Mouse (Mus musculus): ENCODE data around the gene Olfr68. TPM values are rescaled to one million over a fixed set of nuclear protein-coding genes. Genes with fewer than 3 reads are reported as not detected.
"Not testable (repeated sequence)": the region's sequence is repeated elsewhere in the genome, so short reads cannot be mapped to it uniquely, and the experiment has no call there.

Gene Olfr68
- not detected in 2 replicates for polyA plus RNA-seq (2012; rRNA removed)

GRCm38 (mm10) chr7:103779598-103779997, at the start of gene Olfr68:
Gene Olfr68, minus strand, starts transcription at chr7:103779698.
- Histone ChIP-seq H3K27ac (ENCODE audit: control insufficient read depth, insufficient read depth, low read length) (no peak within 1 kb of the TSS), H3K36me3 (ENCODE audit: control insufficient read depth, insufficient read depth, low read length) (no peaks in the 10 kb centered on the region), H3K4me1 (replicated peaks; ENCODE audit: control insufficient read depth, insufficient read depth, low read length) (no peaks in the 10 kb centered on the region), H3K4me3 (ENCODE audit: control insufficient read depth, insufficient read depth, low read length) (no peak within 1 kb of the TSS), H3K27me3 (ENCODE audit: control insufficient read depth, insufficient read depth, low read length) (no peaks in the 10 kb centered on the region)
- TF ChIP-seq CTCF (IDR thresholded peaks at IDR 0.05; ENCODE audit: borderline replicate concordance, control insufficient read depth, extremely low read depth, insufficient read depth, low read length, poor library complexity) (no peak), POLR2A (IDR thresholded peaks at IDR 0.05; ENCODE audit: control insufficient read depth, extremely low read depth, insufficient read depth, low read length, poor library complexity) (no peak)
- WGBS, result 93% methylated on average over 3 of the region's 3 CpGs
- no peak for DNase-seq

GRCm38 (mm10) chr7:103827808-103828207, 48.3 kb upstream of the Olfr68 start, which contains the start of gene Hbb-bs:
Gene Hbb-bs, minus strand, starts transcription at chr7:103828096.
- Histone ChIP-seq H3K4me3 (ENCODE audit: control insufficient read depth, insufficient read depth, low read length) (no peak within 1 kb of the TSS), H3K4me1 (replicated peaks; ENCODE audit: control insufficient read depth, insufficient read depth, low read length) (no peaks in the 10 kb centered on the region), H3K27me3 (ENCODE audit: control insufficient read depth, insufficient read depth, low read length) (no peaks in the 10 kb centered on the region), H3K36me3 (ENCODE audit: control insufficient read depth, insufficient read depth, low read length) (no peaks in the 10 kb centered on the region), H3K27ac (ENCODE audit: control insufficient read depth, insufficient read depth, low read length) (no peak within 1 kb of the TSS)
- no peak for TF ChIP-seq CTCF (IDR thresholded peaks at IDR 0.05; ENCODE audit: borderline replicate concordance, control insufficient read depth, extremely low read depth, insufficient read depth, low read length, poor library complexity)
- TF ChIP-seq POLR2A (IDR thresholded peaks at IDR 0.05; ENCODE audit: control insufficient read depth, extremely low read depth, insufficient read depth, low read length, poor library complexity), result no peak
- DNase-seq, result no peak
- WGBS, result 97% methylated on average over 4 of the region's 4 CpGs

GRCm38 (mm10) chr7:103827139-103827538, 47.6 kb upstream of the Olfr68 start:
- H3K36me3 ChIP-seq (ENCODE audit: control insufficient read depth, insufficient read depth, low read length); H3K4me1 ChIP-seq (replicated peaks; ENCODE audit: control insufficient read depth, insufficient read depth, low read length); H3K4me3 ChIP-seq (ENCODE audit: control insufficient read depth, insufficient read depth, low read length); H3K27me3 ChIP-seq (ENCODE audit: control insufficient read depth, insufficient read depth, low read length); H3K27ac ChIP-seq (ENCODE audit: control insufficient read depth, insufficient read depth, low read length); DNase-seq: not testable (repeated sequence)
- WGBS, result no CpG with 5 or more reads among the region's 2 CpGs

GRCm38 (mm10) chr7:103826255-103826887, 46.9 kb upstream of the Olfr68 start:
- Histone ChIP-seq H3K27ac (ENCODE audit: control insufficient read depth, insufficient read depth, low read length) (no peak overlapping the region), H3K36me3 (ENCODE audit: control insufficient read depth, insufficient read depth, low read length) (no peaks in the 10 kb centered on the region), H3K4me1 (replicated peaks; ENCODE audit: control insufficient read depth, insufficient read depth, low read length) (no peaks in the 10 kb centered on the region), H3K27me3 (ENCODE audit: control insufficient read depth, insufficient read depth, low read length) (no peaks in the 10 kb centered on the region), H3K4me3 (ENCODE audit: control insufficient read depth, insufficient read depth, low read length) (no peak overlapping the region)
- WGBS, result 87% methylated on average over 3 of the region's 3 CpGs
- TF ChIP-seq CTCF (IDR thresholded peaks at IDR 0.05; ENCODE audit: borderline replicate concordance, control insufficient read depth, extremely low read depth, insufficient read depth, low read length, poor library complexity), result no peak
- TF ChIP-seq POLR2A (IDR thresholded peaks at IDR 0.05; ENCODE audit: control insufficient read depth, extremely low read depth, insufficient read depth, low read length, poor library complexity), result no peak
- no peak for DNase-seq

- Histone ChIP-seq H3K4me3 (ENCODE audit: control insufficient read depth, insufficient read depth, low read length) (no peak overlapping the region), H3K27ac (ENCODE audit: control insufficient read depth, insufficient read depth, low read length) (no peak overlapping the region), H3K36me3 (ENCODE audit: control insufficient read depth, insufficient read depth, low read length) (no peaks in the 10 kb centered on the region), H3K27me3 (ENCODE audit: control insufficient read depth, insufficient read depth, low read length) (no peaks in the 10 kb centered on the region), H3K4me1 (replicated peaks; ENCODE audit: control insufficient read depth, insufficient read depth, low read length) (no peaks in the 10 kb centered on the region)
- 95% methylated on average over 3 of the region's 3 CpGs for WGBS
- DNase-seq, result no peak
- TF ChIP-seq CTCF (IDR thresholded peaks at IDR 0.05; ENCODE audit: borderline replicate concordance, control insufficient read depth, extremely low read depth, insufficient read depth, low read length, poor library complexity) (no peak), POLR2A (IDR thresholded peaks at IDR 0.05; ENCODE audit: control insufficient read depth, extremely low read depth, insufficient read depth, low read length, poor library complexity) (no peak)
Observed at GRCm38 (mm10) chr7:103825536-103826254, 46.2 kb upstream of the Olfr68 start.

- no peak for TF ChIP-seq CTCF (IDR thresholded peaks at IDR 0.05; ENCODE audit: borderline replicate concordance, control insufficient read depth, extremely low read depth, insufficient read depth, low read length, poor library complexity)
- no peak for TF ChIP-seq POLR2A (IDR thresholded peaks at IDR 0.05; ENCODE audit: control insufficient read depth, extremely low read depth, insufficient read depth, low read length, poor library complexity)
- no peaks in the 10 kb centered on the region for H3K27me3 ChIP-seq (ENCODE audit: control insufficient read depth, insufficient read depth, low read length)
- H3K27ac ChIP-seq (ENCODE audit: control insufficient read depth, insufficient read depth, low read length), result no peak overlapping the region
- no peak overlapping the region for H3K4me3 ChIP-seq (ENCODE audit: control insufficient read depth, insufficient read depth, low read length)
- H3K36me3 ChIP-seq (ENCODE audit: control insufficient read depth, insufficient read depth, low read length), result no peaks in the 10 kb centered on the region
- no peaks in the 10 kb centered on the region for H3K4me1 ChIP-seq (replicated peaks; ENCODE audit: control insufficient read depth, insufficient read depth, low read length)
- 90% methylated on average over 2 of the region's 2 CpGs for WGBS
- no peak for DNase-seq
Observed at GRCm38 (mm10) chr7:103824597-103824996, 45.1 kb upstream of the Olfr68 start.

- 75% methylated on average over 1 of the region's 2 CpGs for WGBS
- H3K4me3 ChIP-seq (ENCODE audit: control insufficient read depth, insufficient read depth, low read length); H3K27me3 ChIP-seq (ENCODE audit: control insufficient read depth, insufficient read depth, low read length); H3K36me3 ChIP-seq (ENCODE audit: control insufficient read depth, insufficient read depth, low read length); H3K4me1 ChIP-seq (replicated peaks; ENCODE audit: control insufficient read depth, insufficient read depth, low read length); DNase-seq; H3K27ac ChIP-seq (ENCODE audit: control insufficient read depth, insufficient read depth, low read length): not testable (repeated sequence)
Observed at GRCm38 (mm10) chr7:103815085-103815484, 35.6 kb upstream of the Olfr68 start.
